Mouse (Mus musculus) hindbrain, postnatal 0 days (tissue): ENCODE results near the gene Cherp. TPM values are rescaled to one million over a fixed set of nuclear protein-coding genes. Genes with fewer than 3 reads are reported as not detected.

Experiments
- ATAC-seq: fragments of 200-750 bp; cut with Nextera tagmentation; 2 replicates; pipeline ENCODE4 v1.8.0; 2017; ENCODE audit warnings: mild to moderate bottlenecking, moderate TSS enrichment, moderate library complexity
- DNase-seq: peaks from one replicate; pipeline ENCODE4 v3.0.0-alpha.2; 2015; ENCODE audit warnings: low spot score
- H3K27ac ChIP-seq: fragments of 300-500 bp; sonication (generic); 2 replicates; pipeline ENCODE4 v1.5.1; 2014; ENCODE audit warnings: mild to moderate bottlenecking
- H3K27me3 ChIP-seq: fragments of 300-500 bp; sonication (generic); 2 replicates; pipeline ENCODE4 v1.6.1; 2014; ENCODE audit warnings: low read length, mixed read lengths; ENCODE audit not compliant: insufficient read depth
- H3K36me3 ChIP-seq: fragments of 300-500 bp; sonication (generic); 2 replicates; pipeline ENCODE4 v1.6.1; 2014; ENCODE audit warnings: low read length, mixed read lengths; ENCODE audit not compliant: insufficient read depth
- H3K4me1 ChIP-seq: fragments of 300-500 bp; sonication (generic); 2 replicates; pipeline ENCODE4 v1.6.1; 2014; ENCODE audit warnings: antibody characterized with exemption, low read length, mixed read lengths; ENCODE audit not compliant: insufficient read depth
- H3K4me2 ChIP-seq: fragments of 300-500 bp; sonication (generic); 2 replicates; pipeline ENCODE4 v1.6.1; 2014; ENCODE audit warnings: low read depth, mild to moderate bottlenecking, low read length, moderate library complexity, mixed read lengths
- H3K4me3 ChIP-seq: fragments of 300-500 bp; sonication (generic); 2 replicates; pipeline ENCODE4 v1.5.1; 2014; ENCODE audit warnings: low read length
- H3K9ac ChIP-seq: fragments of 300-500 bp; sonication (generic); replicated peaks from 2 replicates; pipeline ENCODE4 v1.6.1; 2014; ENCODE audit warnings: mild to moderate bottlenecking, low read length, moderate library complexity, mixed read lengths
- H3K9me3 ChIP-seq: fragments of 300-500 bp; sonication (generic); 2 replicates; pipeline ENCODE4 v1.6.1; 2016; ENCODE audit warnings: low read length, mixed read lengths
- CTCF ChIP-seq: IDR thresholded peaks from 2 replicates; pipeline ENCODE4 v1.5.1; 2016; ENCODE audit warnings: antibody characterized with exemption, control low read depth, low read depth
- WGBS: fragments of 180-500 bp; shearing (Covaris S2); extraction: QIAGEN DNeasy Blood & Tissue Kit; methylation state at CpG from one replicate; pipeline ENCODE4 v1.1.7; 2014; 5-methylcytosine and 5-hydroxymethylcytosine counted together
- microRNA-seq, 2 experiments: library from miRNA; unstranded; fragments of <30 nt; microRNA quantifications; one replicate each; pipeline ENCODE4; 2016
- polyA plus RNA-seq: library from polyadenylated mRNA; unstranded; fragments of >200 nt; fragmentation: Nextera tagmentation; extraction: Ambion mirVana; gene quantifications from 2 replicates; pipeline ENCODE4 v1.2.1, GENCODE M21; 2015
- total RNA-seq: library from RNA; depleted of rRNA; stranded (reverse); fragments of >200 nt; gene quantifications from 2 replicates; pipeline ENCODE4 v1.2.3, GENCODE M21; 2014; rRNA removed

The Cherp gene
- total and polyA plus RNA-seq, 2 experiments from 2014 or later: 27.0 to 37.3 TPM

- H3K27me3 ChIP-seq: no peaks in the 10 kb centered on the region
- H3K36me3 ChIP-seq: no peaks in the 10 kb centered on the region
- H3K4me3 ChIP-seq: no peak overlapping the region
- H3K4me1 ChIP-seq: peaks cover 14% of the 10 kb centered on the region
- H3K4me2 ChIP-seq: no peak overlapping the region
- DNase-seq (no peak), ATAC-seq (no peak)
- no peak overlapping the region for H3K9ac ChIP-seq
- no peak overlapping the region for H3K27ac ChIP-seq
- no peak for TF ChIP-seq CTCF
- H3K9me3 ChIP-seq: no peaks in the 10 kb centered on the region
- 97% methylated on average over 4 of the region's 4 CpGs for WGBS
Observed at GRCm38 (mm10) chr8:72418073-72418472, 57.0 kb downstream of the Cherp start.

GRCm38 (mm10) chr8:72415252-72415651 lies 59.8 kb downstream of the Cherp start:
- 58% methylated on average over 2 of the region's 2 CpGs for WGBS
- H3K4me1 ChIP-seq: peaks cover 14% of the 10 kb centered on the region
- DNase-seq: no peak
- no peak overlapping the region for H3K27ac ChIP-seq
- H3K9me3 ChIP-seq: no peaks in the 10 kb centered on the region
- no peak for TF ChIP-seq CTCF
- H3K27me3 ChIP-seq: no peaks in the 10 kb centered on the region
- no peak overlapping the region for H3K4me2 ChIP-seq
- H3K9ac ChIP-seq: no peak overlapping the region
- H3K36me3 ChIP-seq: no peaks in the 10 kb centered on the region
- ATAC-seq: no peak
- no peak overlapping the region for H3K4me3 ChIP-seq

GRCm38 (mm10) chr8:72413839-72414238 lies 61.2 kb downstream of the Cherp start:
- no peak for ATAC-seq
- Histone ChIP-seq H3K9me3 (no peaks in the 10 kb centered on the region), H3K4me1 (peaks cover under 1% of the 10 kb centered on the region; the same call in 1 of the 2 replicates), H3K9ac (no peak overlapping the region), H3K4me2 (no peak overlapping the region), H3K27ac (no peak overlapping the region), H3K27me3 (no peaks in the 10 kb centered on the region), H3K4me3 (no peak overlapping the region), H3K36me3 (no peaks in the 10 kb centered on the region)
- no peak for DNase-seq
- no peak for TF ChIP-seq CTCF
- 94% methylated on average over 7 of the region's 7 CpGs for WGBS

Small RNA genes lying within 50 kb of the gene (microRNA-seq; reads per million reads assigned to microRNA genes)
- gene Mir7068: 1.4 to 2.5 reads per million in 2 experiments

Other genes starting within 250 kb of the Cherp start
- gene Ap1m1, start 235.2 kb downstream of the Cherp start, total RNA-seq: 76.8 and 81.3 TPM in 2 replicates
- gene Ap1m1, start 235.2 kb downstream of the Cherp start, polyA plus RNA-seq: 197 and 216 TPM in 2 replicates
- 0.36 and 1.5 TPM in 2 replicates for gene Gm10282, start 170.0 kb downstream of the Cherp start, total RNA-seq
- 11.7 and 12.3 TPM in 2 replicates for gene Gm10282, start 170.0 kb downstream of the Cherp start, polyA plus RNA-seq
- 4.3 and 8.2 TPM in 2 replicates for gene Klf2, start 156.2 kb downstream of the Cherp start, total RNA-seq
- 8.8 and 9.9 TPM in 2 replicates for gene Klf2, start 156.2 kb downstream of the Cherp start, polyA plus RNA-seq
- 49.6 and 66.0 TPM in 2 replicates for gene Eps15l1, start 53.8 kb downstream of the Cherp start, total RNA-seq
- 43.4 and 45.5 TPM in 2 replicates for gene Eps15l1, start 53.8 kb downstream of the Cherp start, polyA plus RNA-seq
- 0.40 and 0.42 TPM in 2 replicates for gene Calr3, start 31.4 kb downstream of the Cherp start, total RNA-seq
- 1.4 and 1.9 TPM in 2 replicates for gene Calr3, start 31.4 kb downstream of the Cherp start, polyA plus RNA-seq
- 8.6 and 11.3 TPM in 2 replicates for gene 1700030K09Rik, start 31.3 kb downstream of the Cherp start, total RNA-seq
- 13.1 and 13.2 TPM in 2 replicates for gene 1700030K09Rik, start 31.3 kb downstream of the Cherp start, polyA plus RNA-seq
- gene Slc35e1, start 17.4 kb upstream of the Cherp start, total RNA-seq: 57.3 and 65.8 TPM in 2 replicates
- 12.5 and 12.9 TPM in 2 replicates for gene Slc35e1, start 17.4 kb upstream of the Cherp start, polyA plus RNA-seq
- gene Med26, start 73.0 kb upstream of the Cherp start, total RNA-seq: 12.4 and 15.2 TPM in 2 replicates
- 14.0 and 15.5 TPM in 2 replicates for gene Med26, start 73.0 kb upstream of the Cherp start, polyA plus RNA-seq
- 94.4 and 106 TPM in 2 replicates for gene Smim7, start 95.9 kb upstream of the Cherp start, total RNA-seq
- 143 and 154 TPM in 2 replicates for gene Smim7, start 95.9 kb upstream of the Cherp start, polyA plus RNA-seq
- gene Tmem38a, start 96.8 kb upstream of the Cherp start, total RNA-seq: 63.4 and 71.8 TPM in 2 replicates
- 42.4 and 47.7 TPM in 2 replicates for gene Tmem38a, start 96.8 kb upstream of the Cherp start, polyA plus RNA-seq
- gene Nwd1, start 171.5 kb upstream of the Cherp start, total RNA-seq: 42.1 and 50.7 TPM in 2 replicates
- 2.9 and 3.1 TPM in 2 replicates for gene Nwd1, start 171.5 kb upstream of the Cherp start, polyA plus RNA-seq
- gene Sin3b, start 248.1 kb upstream of the Cherp start, total RNA-seq: 259 and 269 TPM in 2 replicates
- gene Sin3b, start 248.1 kb upstream of the Cherp start, polyA plus RNA-seq: 245 and 250 TPM in 2 replicates